ENCODE assay signal across 8 mouse cellular contexts in the genomic region with DNA sequence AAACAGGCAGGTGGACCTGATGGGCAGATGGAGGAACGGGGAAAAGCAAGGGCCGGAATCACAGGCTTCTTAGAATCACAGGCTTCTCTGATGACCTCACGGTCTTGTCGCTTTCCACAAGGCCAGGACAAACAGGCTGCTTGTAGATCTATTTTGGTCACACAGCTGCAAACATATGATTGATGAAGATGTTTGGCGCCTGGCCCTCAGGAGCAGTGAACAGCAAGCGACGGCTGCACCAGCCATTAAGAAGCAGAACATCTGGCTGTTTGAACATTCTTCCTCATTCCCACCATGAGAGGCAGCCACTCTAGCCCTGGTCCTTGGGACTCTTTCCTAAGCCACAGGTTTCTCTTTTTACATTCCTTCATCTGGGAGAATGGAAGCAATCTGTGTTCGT.
DNase-seq lines count a peak whose midpoint lies in the region; ATAC-seq lines count a peak whose summit lies in the region.

No protein-coding gene starts in this region.

- DNase-seq in midbrain, embryonic 11.5 days (ENCODE audit: low spot score, missing footprints): no peak
- peak; percentile 41 for DNase-seq in gastrocnemius, postnatal 10 days
- peak; percentile 31 to 50 for DNase-seq in kidney, adult 8-10 months
- peak; percentile 62 to 70 for DNase-seq in lung, postnatal 4 days
- no peak for DNase-seq in thymus, postnatal 0 days (ENCODE audit: low spot score)
- no peak for DNase-seq in left cerebral cortex, adult 18-20 months (ENCODE audit: low spot score in 2 of 2)
- DNase-seq in spleen, postnatal 4 days (ENCODE audit: low spot score in 2 of 2): no peak

- no peaks in the 10 kb centered on the region for H3K27me3 ChIP-seq in midbrain, embryonic 11.5 days (ENCODE audit: control insufficient read depth, insufficient read depth, low read length)
- no peaks in the 10 kb centered on the region for H3K27me3 ChIP-seq in midbrain, embryonic 15.5 days (replicated peaks)

- no peak overlapping the region for H3K27ac ChIP-seq in midbrain, embryonic 11.5 days (ENCODE audit: low read depth, low read length)
- H3K27ac ChIP-seq in midbrain, embryonic 15.5 days: no peak overlapping the region

- no peaks in the 10 kb centered on the region for H3K9me3 ChIP-seq in midbrain, embryonic 11.5 days (ENCODE audit: control insufficient read depth, low read length)
- H3K9me3 ChIP-seq in midbrain, embryonic 15.5 days: no peaks in the 10 kb centered on the region

- H3K4me2 ChIP-seq in midbrain, embryonic 11.5 days: no peak overlapping the region
- H3K4me2 ChIP-seq in midbrain, embryonic 15.5 days: no peak overlapping the region

- H3K36me3 ChIP-seq in midbrain, embryonic 11.5 days (ENCODE audit: control insufficient read depth, insufficient read depth, low read length): no peaks in the 10 kb centered on the region
- no peaks in the 10 kb centered on the region for H3K36me3 ChIP-seq in midbrain, embryonic 15.5 days (replicated peaks)

- no peak overlapping the region for H3K9ac ChIP-seq in midbrain, embryonic 11.5 days (ENCODE audit: low read length)
- no peak overlapping the region for H3K9ac ChIP-seq in midbrain, embryonic 15.5 days

- 75% methylated on average over 8 of the region's 8 CpGs for WGBS in midbrain, embryonic 11.5 days
- WGBS in midbrain, embryonic 15.5 days: 60% methylated on average over 8 of the region's 8 CpGs

- peaks cover 15% of the 10 kb centered on the region for H3K4me1 ChIP-seq in midbrain, embryonic 11.5 days (ENCODE audit: control insufficient read depth, insufficient read depth, low read length)
- H3K4me1 ChIP-seq in midbrain, embryonic 15.5 days: peaks cover 10% of the 10 kb centered on the region

- peak; percentile 14; the same call in 1 of the 2 replicates for ATAC-seq in midbrain, embryonic 11.5 days (ENCODE audit: low FRiP score)
- no peak for ATAC-seq in midbrain, embryonic 15.5 days (replicated peaks)

- H3K4me3 ChIP-seq in midbrain, embryonic 11.5 days (ENCODE audit: low read depth, low read length): no peak overlapping the region
- no peak overlapping the region for H3K4me3 ChIP-seq in midbrain, embryonic 15.5 days

Comparison
In these comparisons a context has a peak if more than half of its experiments do, and no peak if none do; other contexts are left out.
1. DNase-seq: peak in gastrocnemius, postnatal 10 days (single experiment), kidney, adult 8-10 months (2 of 2) and lung, postnatal 4 days (2 of 2); none in midbrain, embryonic 11.5 days (single experiment), thymus, postnatal 0 days (single experiment), left cerebral cortex, adult 18-20 months (0 of 2) and spleen, postnatal 4 days (0 of 2).